Mouse (Mus musculus) neural tube, embryonic 11.5 days (tissue): Measurements from ENCODE around the gene Adam19. TPM values are rescaled to one million over a fixed set of nuclear protein-coding genes. Genes with fewer than 3 reads are reported as not detected.
A peak's percentile ranks its signal among the peaks of the same experiment; 100 is the strongest.

Experiments used
- ATAC-seq: fragments of 200-750 bp; cut with Nextera tagmentation; 2 replicates; pipeline ENCODE4 v1.8.0; 2017; ENCODE audit warnings: moderate number of reproducible peaks, mild to moderate bottlenecking, moderate TSS enrichment, moderate library complexity; ENCODE audit not compliant: insufficient read depth, low FRiP score, low TSS enrichment
- DNase-seq: peaks from one replicate; pipeline ENCODE4 v3.0.0-alpha.2; 2015; ENCODE audit warnings: low spot score
- H3K27ac ChIP-seq: fragments of 300-500 bp; sonication (generic); 2 replicates; pipeline ENCODE4 v1.5.1; 2014; ENCODE audit warnings: low read depth, mild to moderate bottlenecking, low read length
- H3K27me3 ChIP-seq: fragments of 300-500 bp; sonication (generic); 2 replicates; pipeline ENCODE4 v1.6.1; 2014; ENCODE audit warnings: mild to moderate bottlenecking, low read length, mixed read lengths; ENCODE audit not compliant: control insufficient read depth, insufficient read depth
- H3K36me3 ChIP-seq: fragments of 300-500 bp; sonication (generic); 2 replicates; pipeline ENCODE4 v1.6.1; 2014; ENCODE audit warnings: mild to moderate bottlenecking, low read length, moderate library complexity, mixed read lengths; ENCODE audit not compliant: control insufficient read depth, insufficient read depth
- H3K4me1 ChIP-seq: fragments of 300-500 bp; sonication (generic); 2 replicates; pipeline ENCODE4 v1.6.1; 2014; ENCODE audit warnings: low read length, mixed read lengths; ENCODE audit not compliant: control insufficient read depth, insufficient read depth
- H3K4me2 ChIP-seq: fragments of 300-500 bp; sonication (generic); 2 replicates; pipeline ENCODE4 v1.6.1; 2014; ENCODE audit warnings: low read depth, mild to moderate bottlenecking, moderate library complexity
- H3K4me3 ChIP-seq: fragments of 300-500 bp; sonication (generic); 2 replicates; pipeline ENCODE4 v1.5.1; 2014; ENCODE audit warnings: low read depth, low read length
- H3K9ac ChIP-seq: fragments of 300-500 bp; sonication (generic); 2 replicates; pipeline ENCODE4 v1.6.1; 2014; ENCODE audit warnings: mild to moderate bottlenecking, low read length
- H3K9me3 ChIP-seq: fragments of 300-500 bp; sonication (generic); 2 replicates; pipeline ENCODE4 v1.6.1; 2016; ENCODE audit warnings: low read length; ENCODE audit not compliant: control insufficient read depth
- WGBS: fragments of 180-500 bp; shearing (Covaris S2); extraction: QIAGEN DNeasy Blood & Tissue Kit; methylation state at CpG from one replicate; pipeline ENCODE4 v1.1.7; 2014; 5-methylcytosine and 5-hydroxymethylcytosine counted together
- polyA plus RNA-seq: library from polyadenylated mRNA; unstranded; fragments of >200 nt; fragmentation: Nextera tagmentation; extraction: Ambion mirVana; gene quantifications from 2 replicates; pipeline ENCODE4 v1.2.1, GENCODE M21; 2014

Adam19 gene
- polyA plus RNA-seq, 1 experiment from 2014 or later = 20.0 TPM

DNA sequence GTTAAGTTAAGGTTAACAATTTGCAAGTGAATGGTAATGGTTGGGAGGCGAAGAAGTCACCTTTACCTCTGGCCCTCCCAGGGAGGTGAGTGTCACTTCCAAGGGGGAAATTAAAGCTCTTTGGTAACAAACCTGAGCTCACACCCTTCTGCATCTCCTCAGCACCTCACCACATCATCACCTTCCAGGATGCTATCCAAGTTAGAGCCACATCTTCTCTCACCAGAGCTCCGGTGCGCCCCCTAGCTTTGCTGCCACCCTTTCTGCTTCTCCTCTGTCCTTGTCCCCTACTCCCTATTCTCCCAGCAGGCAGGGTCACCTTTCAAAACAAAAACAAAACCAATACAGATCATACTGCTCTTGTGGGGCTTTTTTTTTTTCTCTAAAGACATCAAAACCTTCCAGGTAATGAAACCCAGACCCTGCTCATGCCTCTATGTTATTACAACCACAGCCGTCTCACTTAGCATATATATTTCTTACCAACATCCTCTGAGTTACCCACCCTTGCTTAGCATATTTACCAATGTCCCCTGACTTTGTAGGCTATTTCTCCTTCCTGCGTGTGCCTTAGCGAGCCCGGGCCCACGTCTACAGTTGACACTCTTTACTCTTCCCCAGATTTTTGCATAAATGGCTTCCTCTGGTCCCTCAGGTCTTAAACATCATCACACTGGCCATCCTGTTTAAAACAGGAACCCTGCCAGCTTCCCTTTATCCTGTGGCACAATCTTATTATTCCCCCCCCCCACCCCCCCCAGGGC, 4.3 kb downstream of the Adam19 start:
- Histone ChIP-seq H3K36me3 (no peaks in the 10 kb centered on the region), H3K4me3 (no peak overlapping the region), H3K9ac (no peak overlapping the region), H3K4me2 (no peak overlapping the region), H3K27me3 (no peaks in the 10 kb centered on the region), H3K4me1 (no peaks in the 10 kb centered on the region; the same call in 1 of the 2 replicates), H3K9me3 (no peaks in the 10 kb centered on the region), H3K27ac (no peak overlapping the region)
- 67% methylated on average over 8 of the region's 8 CpGs for WGBS
- no peak for DNase-seq
- ATAC-seq = no peak

DNA sequence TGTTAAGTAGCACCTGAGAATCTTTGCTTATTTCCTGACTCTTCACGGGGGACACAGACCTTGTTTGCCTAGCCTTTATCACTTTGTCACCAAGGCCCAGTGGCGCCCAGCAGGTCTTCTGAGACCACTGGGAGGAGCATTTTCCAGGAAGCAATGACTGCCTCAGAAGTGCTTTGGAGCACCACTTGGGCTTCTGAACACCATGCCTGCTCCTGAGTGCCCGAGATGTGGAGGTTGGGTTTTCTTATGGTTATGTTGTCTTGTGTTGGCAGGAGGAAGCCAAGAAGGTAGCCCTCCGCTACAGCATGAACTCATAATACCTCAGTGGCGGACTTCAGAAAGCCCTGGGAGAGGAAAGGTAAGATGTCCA, 4.8 kb downstream of the Adam19 start:
- Histone ChIP-seq H3K27ac (no peak overlapping the region), H3K4me2 (no peak overlapping the region), H3K9me3 (no peaks in the 10 kb centered on the region), H3K27me3 (no peaks in the 10 kb centered on the region), H3K9ac (no peak overlapping the region), H3K36me3 (no peaks in the 10 kb centered on the region), H3K4me3 (no peak overlapping the region), H3K4me1 (no peaks in the 10 kb centered on the region; the same call in 1 of the 2 replicates)
- ATAC-seq (no peak), DNase-seq (no peak)
- 61% methylated on average over 5 of the region's 5 CpGs for whole genome bisulfite sequencing

- Histone ChIP-seq H3K9ac (no peak overlapping the region), H3K36me3 (no peaks in the 10 kb centered on the region), H3K4me3 (no peak overlapping the region), H3K4me1 (no peaks in the 10 kb centered on the region; the same call in 1 of the 2 replicates), H3K27me3 (no peaks in the 10 kb centered on the region), H3K4me2 (no peak overlapping the region), H3K27ac (no peak overlapping the region), H3K9me3 (no peaks in the 10 kb centered on the region)
- DNase-seq = no peak
- 70% methylated on average over 6 of the region's 6 CpGs for WGBS
- no peak for ATAC-seq
Measured at GRCm38 (mm10) chr11:46061776-46062445, 6.1 kb downstream of the Adam19 start.

DNA sequence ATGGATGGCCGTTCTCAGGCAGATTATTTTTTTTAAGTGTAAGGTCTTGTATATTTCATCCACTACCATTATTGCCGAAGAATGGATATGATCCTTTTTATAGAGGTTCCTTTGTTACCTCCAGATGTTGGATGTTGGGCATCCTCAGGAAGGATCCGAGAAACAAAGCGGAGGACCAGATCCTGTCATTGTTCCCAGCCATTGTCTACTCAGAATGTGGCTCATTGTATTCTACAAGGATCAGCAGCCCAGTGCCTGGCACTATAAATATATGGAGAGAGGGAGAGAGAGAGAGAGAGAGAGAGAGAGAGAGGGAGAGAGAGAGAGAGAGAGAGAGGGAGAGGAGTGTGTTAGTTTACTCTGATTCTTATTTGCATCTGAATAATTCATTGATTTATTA, 6.8 kb downstream of the Adam19 start:
- H3K27me3 ChIP-seq = no peaks in the 10 kb centered on the region
- no peak overlapping the region for H3K9ac ChIP-seq
- DNase-seq = no peak
- H3K4me3 ChIP-seq = no peak overlapping the region
- 60% methylated on average over 4 of the region's 4 CpGs for WGBS
- no peaks in the 10 kb centered on the region; the same call in 1 of the 2 replicates for H3K4me1 ChIP-seq
- no peak overlapping the region for H3K4me2 ChIP-seq
- H3K27ac ChIP-seq = no peak overlapping the region
- no peaks in the 10 kb centered on the region for H3K9me3 ChIP-seq
- H3K36me3 ChIP-seq = no peaks in the 10 kb centered on the region
- no peak for ATAC-seq

GRCm38 (mm10) chr11:46062993-46063731, 7.4 kb downstream of the Adam19 start:
- ATAC-seq (no peak), DNase-seq (no peak)
- Histone ChIP-seq H3K9ac (no peak overlapping the region), H3K4me2 (no peak overlapping the region), H3K4me1 (no peaks in the 10 kb centered on the region; the same call in 1 of the 2 replicates), H3K4me3 (no peak overlapping the region), H3K9me3 (no peaks in the 10 kb centered on the region), H3K27ac (no peak overlapping the region), H3K36me3 (no peaks in the 10 kb centered on the region), H3K27me3 (no peaks in the 10 kb centered on the region)
- 74% methylated on average over 9 of the region's 9 CpGs for WGBS

DNA sequence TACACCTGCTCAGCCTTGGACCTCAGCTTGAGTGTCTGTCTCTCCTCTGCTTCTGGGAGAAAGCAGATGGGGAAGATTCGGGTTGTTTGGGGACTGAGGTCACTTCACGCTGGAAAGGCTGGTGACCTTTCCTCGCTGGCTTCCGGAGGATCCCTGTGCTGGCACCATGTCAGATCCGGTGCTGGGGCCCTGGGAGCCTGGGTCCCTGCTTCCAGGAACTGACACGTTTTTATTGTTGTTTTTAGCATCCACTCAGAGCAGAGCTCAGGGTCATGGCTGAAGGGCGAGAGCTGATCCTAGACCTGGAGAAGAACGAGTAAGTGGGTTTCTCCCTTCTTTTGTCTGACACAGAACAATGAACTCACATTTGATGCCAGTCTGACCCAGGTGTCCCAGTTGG, 9.0 kb downstream of the Adam19 start:
- no peaks in the 10 kb centered on the region for H3K9me3 ChIP-seq
- ATAC-seq = no peak
- no peak overlapping the region for H3K27ac ChIP-seq
- no peak overlapping the region for H3K4me2 ChIP-seq
- WGBS = 71% methylated on average over 8 of the region's 8 CpGs
- H3K9ac ChIP-seq = no peak overlapping the region
- H3K27me3 ChIP-seq = no peaks in the 10 kb centered on the region
- H3K4me3 ChIP-seq = no peak overlapping the region
- DNase-seq = no peak
- peaks cover 8% of the 10 kb centered on the region; the same call in 1 of the 2 replicates for H3K4me1 ChIP-seq
- no peaks in the 10 kb centered on the region for H3K36me3 ChIP-seq

GRCm38 (mm10) chr11:46065201-46066011, 9.6 kb downstream of the Adam19 start:
- WGBS = 65% methylated on average over 21 of the region's 21 CpGs
- no peak overlapping the region for H3K9ac ChIP-seq
- DNase-seq = no peak
- H3K27ac ChIP-seq = 0 out of 2 replicates have a peak overlapping the region, but pooled peaks have one; percentile 49
- no peaks in the 10 kb centered on the region for H3K27me3 ChIP-seq
- H3K4me2 ChIP-seq = no peak overlapping the region
- H3K36me3 ChIP-seq = no peaks in the 10 kb centered on the region
- H3K4me3 ChIP-seq = no peak overlapping the region
- ATAC-seq = no peak
- H3K9me3 ChIP-seq = no peaks in the 10 kb centered on the region
- peaks cover 8% of the 10 kb centered on the region; the same call in 1 of the 2 replicates for H3K4me1 ChIP-seq

DNA sequence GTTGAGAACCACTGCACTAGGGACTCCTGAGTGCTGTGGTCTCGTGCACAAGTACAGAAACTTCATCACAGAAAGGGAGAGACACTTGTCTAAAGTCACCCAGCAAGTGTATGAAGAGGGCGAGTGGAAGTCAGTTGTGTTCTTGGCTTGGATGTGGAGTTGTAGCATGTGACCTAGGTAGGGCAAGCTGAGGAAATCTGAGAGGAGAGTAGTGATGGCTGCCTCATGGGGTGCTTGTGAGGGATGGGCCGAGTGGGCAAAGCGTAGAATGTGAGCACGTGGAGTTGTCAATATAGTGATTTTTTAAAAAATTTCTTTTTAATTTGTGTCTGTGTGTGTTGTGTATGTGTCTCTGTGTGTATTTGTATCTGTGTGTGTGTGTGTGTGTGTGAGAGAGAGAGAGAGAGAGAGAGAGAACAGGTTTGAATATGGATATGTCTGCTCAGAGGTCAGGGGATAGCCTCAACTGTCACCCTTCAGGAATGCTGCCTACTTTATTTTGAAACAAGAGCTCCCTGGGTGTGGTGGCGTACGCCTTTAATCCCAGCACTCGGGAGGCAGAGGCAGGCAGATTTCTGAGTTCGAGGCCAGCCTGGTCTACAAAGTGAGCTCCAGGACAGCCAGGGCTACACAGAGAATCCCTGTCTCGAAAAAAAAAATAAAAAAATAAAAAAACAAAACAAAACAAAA, 11.7 kb downstream of the Adam19 start:
- H3K36me3 ChIP-seq = no peaks in the 10 kb centered on the region
- DNase-seq (no peak), ATAC-seq (no peak)
- no peak overlapping the region for H3K27ac ChIP-seq
- H3K4me1 ChIP-seq = peaks cover 9% of the 10 kb centered on the region
- no peak overlapping the region for H3K4me3 ChIP-seq
- H3K27me3 ChIP-seq = no peaks in the 10 kb centered on the region
- H3K9me3 ChIP-seq = no peaks in the 10 kb centered on the region
- no peak overlapping the region for H3K4me2 ChIP-seq
- WGBS = 90% methylated on average over 10 of the region's 10 CpGs
- H3K9ac ChIP-seq = no peak overlapping the region
